Mouse (Mus musculus): Measurements from ENCODE around the gene Kdsr. TPM values are rescaled to one million over a fixed set of nuclear protein-coding genes. Genes with fewer than 3 reads are reported as not detected.

Gene Kdsr
- polyA plus RNA-seq (2015; fragmentation: Nextera tagmentation; extraction: Ambion mirVana): 13.9 and 15.4 TPM in 2 replicates

- no peaks in the 10 kb centered on the region; the same call in 1 of the 2 replicates for H3K36me3 ChIP-seq
- H3K27me3 ChIP-seq: no peaks in the 10 kb centered on the region
- H3K4me1 ChIP-seq (replicated peaks): peaks cover 17% of the 10 kb centered on the region
- 2% methylated on average over 51 of the region's 51 CpGs for WGBS
- H3K9me3 ChIP-seq: no peaks in the 10 kb centered on the region
- H3K4me3 ChIP-seq: peak within 1 kb of the TSS; percentile 59
- peak within 1 kb of the TSS; percentile 85 for H3K4me2 ChIP-seq
- peak within 1 kb of the TSS; percentile 55 for H3K9ac ChIP-seq
- ATAC-seq (ENCODE audit: low FRiP score, low read depth): peak; percentile 99
- peak within 1 kb of the TSS; percentile 89 for H3K27ac ChIP-seq (replicated peaks)
Measured at GRCm38 (mm10) chr1:106759572-106760435, at the start of gene Kdsr. TSS of gene Kdsr (minus strand) at chr1:106759727.

DNA sequence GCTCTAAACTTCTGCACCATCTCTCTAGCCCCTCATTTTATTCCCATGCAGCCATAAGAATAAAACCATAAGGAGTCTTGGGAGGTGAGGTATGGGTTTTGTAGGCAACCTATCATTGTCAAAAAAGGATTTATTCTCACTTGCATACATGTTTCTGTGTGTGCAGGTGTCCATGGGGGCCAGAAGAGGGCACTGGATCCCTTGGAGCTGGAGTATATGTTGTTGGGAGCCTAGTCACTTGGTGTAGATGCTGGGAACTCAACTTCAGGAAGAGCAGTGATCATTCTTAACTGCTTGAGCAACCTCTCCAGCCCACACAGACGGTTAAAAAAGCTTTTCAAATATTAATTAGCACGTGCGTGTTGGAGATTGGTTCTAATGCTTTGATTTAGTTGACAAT lies 40.4 kb upstream of the Kdsr start:
- no peak overlapping the region for H3K9ac ChIP-seq
- no peak for ATAC-seq (ENCODE audit: low FRiP score, low read depth)
- no peak overlapping the region for H3K4me2 ChIP-seq
- H3K4me3 ChIP-seq: no peak overlapping the region
- 82% methylated on average over 3 of the region's 3 CpGs for WGBS
- H3K27me3 ChIP-seq: no peaks in the 10 kb centered on the region
- H3K9me3 ChIP-seq: 0 out of 2 replicates have a peak, but pooled peaks cover 3% of the 10 kb centered on the region
- no peak overlapping the region for H3K27ac ChIP-seq (replicated peaks)
- H3K4me1 ChIP-seq (replicated peaks): peaks cover 12% of the 10 kb centered on the region
- H3K36me3 ChIP-seq: no peaks in the 10 kb centered on the region

- Histone ChIP-seq H3K27ac (replicated peaks) (no peak overlapping the region), H3K36me3 (no peaks in the 10 kb centered on the region), H3K4me1 (replicated peaks) (peaks cover 17% of the 10 kb centered on the region), H3K4me2 (no peak overlapping the region), H3K27me3 (no peaks in the 10 kb centered on the region), H3K9ac (no peak overlapping the region), H3K9me3 (0 out of 2 replicates have a peak, but pooled peaks cover 3% of the 10 kb centered on the region), H3K4me3 (no peak overlapping the region)
- ATAC-seq (ENCODE audit: low FRiP score, low read depth): no peak
- 58% methylated on average over 1 of the region's 1 CpGs for WGBS
Measured at GRCm38 (mm10) chr1:106799406-106799805, 39.9 kb upstream of the Kdsr start.

DNA sequence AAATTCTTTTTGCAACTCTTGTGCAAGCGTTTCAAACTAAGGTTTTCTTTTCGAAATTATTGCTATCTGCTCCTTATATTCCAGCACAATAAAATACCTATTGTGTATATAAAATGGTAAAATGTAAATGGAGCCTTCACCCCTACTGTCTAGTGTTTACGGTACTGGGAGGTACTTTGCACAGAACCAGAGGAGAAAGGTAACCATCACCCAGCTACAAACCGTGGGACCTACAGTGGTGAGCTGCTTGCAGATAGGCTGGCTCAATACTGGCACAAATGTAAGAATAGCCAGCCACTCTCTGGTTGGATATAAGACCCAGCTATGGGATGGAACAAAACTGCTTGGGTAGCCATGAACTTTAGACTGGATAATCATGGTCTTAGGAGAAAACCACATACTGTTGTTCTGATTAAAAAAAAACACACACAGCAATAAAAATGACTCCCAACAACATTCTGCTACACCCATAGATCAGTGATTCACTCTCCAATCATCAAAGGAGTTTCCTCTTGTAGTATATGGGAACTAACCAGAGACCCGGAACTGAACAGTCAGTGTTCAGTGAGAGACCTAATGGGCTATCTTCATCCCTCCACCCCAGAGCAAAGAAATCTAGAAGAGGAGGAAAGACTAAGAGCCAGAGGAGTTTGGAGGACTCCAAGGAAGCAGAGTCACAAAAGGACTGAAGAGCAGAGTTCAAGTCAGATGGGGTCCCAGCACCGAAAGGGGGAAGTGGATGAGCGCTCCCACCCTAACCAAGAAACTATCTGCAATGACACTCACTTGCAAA lies 37.7 kb upstream of the Kdsr start:
- H3K9me3 ChIP-seq: 0 out of 2 replicates have a peak, but pooled peaks cover 3% of the 10 kb centered on the region
- peaks cover 29% of the 10 kb centered on the region for H3K4me1 ChIP-seq (replicated peaks)
- 0 out of 2 replicates have a peak overlapping the region, but pooled peaks have one; percentile 10 for H3K9ac ChIP-seq
- no peaks in the 10 kb centered on the region for H3K36me3 ChIP-seq
- H3K4me2 ChIP-seq: peak overlapping the region; percentile 63
- 64% methylated on average over 7 of the region's 7 CpGs for WGBS
- ATAC-seq (ENCODE audit: low FRiP score, low read depth): peak; percentile 21; the same call in 1 of the 2 replicates
- no peaks in the 10 kb centered on the region for H3K27me3 ChIP-seq
- peak overlapping the region; percentile 100 for H3K4me3 ChIP-seq
- no peak overlapping the region for H3K27ac ChIP-seq (replicated peaks)

DNA sequence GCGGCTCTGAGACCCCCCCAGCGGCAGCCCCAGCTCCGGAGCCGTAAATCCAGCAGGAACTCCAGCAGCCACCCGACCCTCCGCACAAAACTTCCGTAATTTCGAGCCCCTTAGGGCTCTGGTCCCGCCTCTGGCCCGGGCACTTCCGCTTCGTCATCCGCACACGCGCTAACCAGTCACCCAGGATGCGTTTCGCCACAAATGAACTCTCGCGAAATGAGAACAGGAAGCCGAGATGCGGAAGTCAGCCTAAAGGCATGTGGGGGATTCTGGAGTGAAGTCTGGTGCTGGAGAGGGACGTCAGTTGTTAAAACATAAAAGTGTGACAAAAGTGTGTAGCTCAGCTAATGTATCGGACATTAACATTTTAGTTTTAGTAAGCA lies 37.0 kb upstream of the Kdsr start, which contains the start of gene Vps4b:
Gene Vps4b, minus strand, starts transcription at position 187 of the 383 bp plus-strand sequence.
- Histone ChIP-seq H3K36me3 (no peaks in the 10 kb centered on the region), H3K27ac (replicated peaks) (peak within 1 kb of the TSS; percentile 90), H3K9me3 (0 out of 2 replicates have a peak, but pooled peaks cover 3% of the 10 kb centered on the region), H3K4me2 (peak within 1 kb of the TSS; percentile 63), H3K4me1 (replicated peaks) (peaks cover 29% of the 10 kb centered on the region), H3K27me3 (no peaks in the 10 kb centered on the region), H3K4me3 (peak within 1 kb of the TSS; percentile 100), H3K9ac (peak within 1 kb of the TSS; percentile 97)
- under 1% methylated on average over 23 of the region's 23 CpGs for WGBS
- peak; percentile 99 for ATAC-seq (ENCODE audit: low FRiP score, low read depth)

DNA sequence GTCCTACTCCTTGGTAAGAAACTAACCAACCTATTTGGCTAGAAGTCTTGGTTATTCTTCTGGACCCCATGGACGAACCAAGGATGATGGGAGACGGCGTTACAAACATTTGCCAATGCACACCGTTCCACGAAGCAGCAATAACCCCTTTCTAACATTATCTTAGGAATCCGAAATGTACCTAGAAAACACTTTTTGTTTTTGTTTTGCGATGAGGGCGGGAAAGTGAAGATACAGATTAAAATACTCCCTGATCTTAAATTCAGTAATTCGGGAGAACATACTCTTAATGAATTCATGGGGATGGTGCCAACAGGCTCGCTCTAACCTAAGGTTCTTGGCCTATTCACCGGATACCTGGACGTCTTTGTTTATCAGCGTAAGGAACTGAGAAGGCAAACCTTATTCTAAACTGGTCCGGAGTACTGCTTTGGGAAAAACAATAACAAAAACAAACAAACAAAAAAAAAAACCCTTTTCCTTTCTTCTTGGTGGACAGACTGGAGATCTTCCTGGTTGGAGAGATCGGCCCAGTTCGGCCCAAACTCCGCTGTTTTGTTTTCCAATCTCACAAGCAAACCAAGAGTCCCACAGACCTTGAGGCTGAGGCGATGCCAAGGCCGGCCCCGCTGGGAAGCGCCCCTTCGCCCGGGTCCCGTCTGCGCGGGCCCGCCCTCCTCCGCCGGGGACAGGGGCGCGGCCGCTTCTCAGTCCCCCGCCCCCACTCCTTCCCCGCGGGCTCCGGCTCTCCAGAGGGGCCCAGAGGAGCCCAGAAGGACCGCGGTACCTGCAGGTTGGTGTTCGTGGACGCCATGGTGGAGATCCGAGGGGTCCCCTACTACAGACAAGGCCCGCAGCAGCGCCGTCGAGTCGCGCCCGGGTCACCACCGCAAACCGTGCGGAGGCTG lies 36.4 kb upstream of the Kdsr start:
- Histone ChIP-seq H3K9ac (peak overlapping the region; percentile 97), H3K27ac (replicated peaks) (peak overlapping the region; percentile 90), H3K4me3 (peak overlapping the region; percentile 100), H3K4me2 (peak overlapping the region; percentile 63), H3K27me3 (no peaks in the 10 kb centered on the region), H3K4me1 (replicated peaks) (peaks cover 29% of the 10 kb centered on the region), H3K9me3 (0 out of 2 replicates have a peak, but pooled peaks cover under 1% of the 10 kb centered on the region), H3K36me3 (no peaks in the 10 kb centered on the region)
- ATAC-seq (ENCODE audit: low FRiP score, low read depth): peak; percentile 94
- 3% methylated on average over 51 of the region's 51 CpGs for WGBS

DNA sequence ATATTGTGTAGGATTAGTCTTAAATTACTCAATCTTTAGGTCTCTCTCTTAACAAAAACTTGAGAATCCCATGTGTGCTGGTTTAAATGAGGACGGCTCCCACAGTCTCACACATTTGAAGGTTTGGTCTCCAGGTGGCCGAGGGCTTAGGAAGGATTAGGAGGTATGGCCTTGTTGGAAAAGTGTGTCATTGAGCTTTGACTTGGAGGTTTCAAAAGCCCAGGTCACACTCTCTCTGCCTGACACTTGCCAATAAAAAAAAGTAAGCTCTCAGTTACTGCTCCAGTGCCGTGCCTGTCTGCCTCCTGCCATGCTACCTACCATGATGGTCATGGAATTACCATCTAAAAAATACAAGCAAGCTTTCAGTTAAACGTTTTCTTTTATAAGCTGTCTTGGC lies 15.4 kb upstream of the Kdsr start:
- Histone ChIP-seq H3K4me1 (replicated peaks) (no peaks in the 10 kb centered on the region), H3K9me3 (no peaks in the 10 kb centered on the region), H3K4me3 (no peak overlapping the region), H3K27me3 (no peaks in the 10 kb centered on the region), H3K27ac (replicated peaks) (no peak overlapping the region), H3K9ac (no peak overlapping the region), H3K4me2 (no peak overlapping the region), H3K36me3 (peaks cover 70% of the 10 kb centered on the region)
- 92% methylated on average over 4 of the region's 4 CpGs for WGBS
- no peak for ATAC-seq (ENCODE audit: low FRiP score, low read depth)

DNA sequence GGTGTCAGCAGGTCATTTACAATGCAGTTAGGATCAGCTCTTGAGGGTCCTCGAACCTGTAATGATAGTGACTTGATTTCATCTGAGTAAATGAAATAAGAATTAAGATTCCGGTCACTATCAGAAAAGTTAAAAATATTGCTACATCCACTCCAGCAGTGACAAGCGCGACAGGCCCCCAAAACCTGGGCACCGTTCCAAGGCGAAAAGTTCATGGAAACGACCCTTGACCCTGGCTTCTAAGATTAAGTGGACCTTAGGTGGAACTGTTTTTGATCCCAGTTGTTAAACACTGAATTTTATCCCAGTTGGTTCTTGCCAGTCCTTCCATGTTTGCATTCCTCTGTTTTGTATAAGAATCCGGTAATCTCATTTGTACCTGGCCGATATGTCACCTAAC lies 14.6 kb upstream of the Kdsr start:
- Histone ChIP-seq H3K9me3 (no peaks in the 10 kb centered on the region), H3K36me3 (peaks cover 65% of the 10 kb centered on the region), H3K4me3 (no peak overlapping the region), H3K9ac (no peak overlapping the region), H3K4me2 (no peak overlapping the region), H3K27me3 (no peaks in the 10 kb centered on the region), H3K4me1 (replicated peaks) (no peaks in the 10 kb centered on the region), H3K27ac (replicated peaks) (no peak overlapping the region)
- WGBS: 93% methylated on average over 9 of the region's 9 CpGs
- no peak for ATAC-seq (ENCODE audit: low FRiP score, low read depth)

DNA sequence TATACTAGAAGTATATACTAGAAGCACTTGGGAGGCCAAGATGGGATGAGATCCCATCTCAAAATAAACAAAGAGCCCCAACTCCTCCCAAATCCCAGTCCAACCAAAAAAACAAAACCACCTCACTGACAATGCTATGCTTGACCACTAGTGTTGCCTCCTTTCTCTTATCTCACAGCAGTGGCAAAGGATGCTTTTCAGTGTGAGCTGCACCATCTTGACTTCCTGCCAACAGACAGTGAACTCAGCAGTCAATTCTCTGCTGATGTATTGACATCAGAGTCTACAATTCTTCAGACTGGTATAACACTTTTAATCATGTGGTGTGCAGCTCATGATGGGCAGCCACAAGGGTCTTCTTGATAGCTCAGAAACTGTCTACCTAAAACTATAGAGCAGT lies 9.2 kb upstream of the Kdsr start:
- Histone ChIP-seq H3K36me3 (peaks cover 54% of the 10 kb centered on the region), H3K27me3 (no peaks in the 10 kb centered on the region), H3K4me1 (replicated peaks) (no peaks in the 10 kb centered on the region), H3K9ac (no peak overlapping the region), H3K27ac (replicated peaks) (no peak overlapping the region), H3K9me3 (no peaks in the 10 kb centered on the region), H3K4me2 (no peak overlapping the region), H3K4me3 (no peak overlapping the region)
- ATAC-seq (ENCODE audit: low FRiP score, low read depth): no peak

GRCm38 (mm10) chr1:106765771-106766170 lies 6.2 kb upstream of the Kdsr start:
- no peak overlapping the region for H3K4me2 ChIP-seq
- H3K36me3 ChIP-seq: peaks cover 35% of the 10 kb centered on the region
- no peaks in the 10 kb centered on the region for H3K27me3 ChIP-seq
- no peak overlapping the region for H3K9ac ChIP-seq
- no peak for ATAC-seq (ENCODE audit: low FRiP score, low read depth)
- H3K27ac ChIP-seq (replicated peaks): no peak overlapping the region
- 96% methylated on average over 8 of the region's 8 CpGs for WGBS
- H3K9me3 ChIP-seq: no peaks in the 10 kb centered on the region
- no peak overlapping the region for H3K4me3 ChIP-seq
- H3K4me1 ChIP-seq (replicated peaks): no peaks in the 10 kb centered on the region

- Histone ChIP-seq H3K4me3 (no peak overlapping the region), H3K4me1 (replicated peaks) (0 out of 2 replicates have a peak, but pooled peaks cover 3% of the 10 kb centered on the region), H3K4me2 (no peak overlapping the region), H3K9me3 (no peaks in the 10 kb centered on the region), H3K27ac (replicated peaks) (no peak overlapping the region), H3K36me3 (peaks cover 28% of the 10 kb centered on the region), H3K27me3 (no peaks in the 10 kb centered on the region), H3K9ac (no peak overlapping the region)
- 85% methylated on average over 2 of the region's 2 CpGs for WGBS
- ATAC-seq (ENCODE audit: low FRiP score, low read depth): no peak
Measured at GRCm38 (mm10) chr1:106764846-106765245, 5.3 kb upstream of the Kdsr start.
